Mouse (Mus musculus) erythroblast, embryonic 14.5 days (primary cell): ENCODE results near the gene Carmil3. TPM values are rescaled to one million over a fixed set of nuclear protein-coding genes. Genes with fewer than 3 reads are reported as not detected.

Experiments used
- H3K27me3 ChIP-seq: 2 replicates; pipeline ENCODE4 v1.6.1; 2012; ENCODE audit warnings: inconsistent platforms; ENCODE audit not compliant: control insufficient read depth
- H3K36me3 ChIP-seq: 2 replicates; pipeline ENCODE4 v1.6.1; 2012; ENCODE audit warnings: mild to moderate bottlenecking, inconsistent platforms; ENCODE audit not compliant: control insufficient read depth
- H3K4me1 ChIP-seq: 2 replicates; pipeline ENCODE4 v1.6.1; 2012; ENCODE audit warnings: inconsistent platforms; ENCODE audit not compliant: control insufficient read depth
- H3K4me3 ChIP-seq: replicated peaks from 2 replicates; pipeline ENCODE3; 2012; ENCODE audit warnings: moderate library complexity, mild to moderate bottlenecking, inconsistent platforms
- H3K9me3 ChIP-seq: 2 replicates; pipeline ENCODE4 v1.6.1; 2012; ENCODE audit warnings: low read length, inconsistent platforms, mixed read lengths; ENCODE audit not compliant: control insufficient read depth
- GATA1 ChIP-seq: IDR thresholded peaks from 2 replicates; pipeline ENCODE4 v1.6.1; 2012; ENCODE audit warnings: low read length, inconsistent platforms, mixed read lengths
- TAL1 ChIP-seq: IDR thresholded peaks from 3 replicates; pipeline ENCODE4 v1.6.1; 2012; ENCODE audit warnings: low read length, inconsistent platforms, mixed read lengths
- polyA plus RNA-seq: library from polyadenylated mRNA; stranded (reverse); fragments of >175 nt; gene quantifications from 2 replicates; pipeline ENCODE4 v1.2.3, GENCODE M21; 2012

Gene Carmil3
- polyA plus RNA-seq, 1 experiment: not detected

- H3K27me3 ChIP-seq: peaks cover 4% of the 10 kb centered on the region
- TF ChIP-seq TAL1 (no peak), GATA1 (no peak)
- peaks cover 9% of the 10 kb centered on the region for H3K4me1 ChIP-seq
- no peaks in the 10 kb centered on the region for H3K9me3 ChIP-seq
- H3K4me3 ChIP-seq: no peak overlapping the region
- H3K36me3 ChIP-seq: peaks cover 51% of the 10 kb centered on the region
Observed at GRCm38 (mm10) chr14:55484430-55485085, 5.9 kb upstream of the Carmil3 start.

GRCm38 (mm10) chr14:55486836-55487235, 3.6 kb upstream of the Carmil3 start:
- TF ChIP-seq GATA1: no peak
- TF ChIP-seq TAL1: no peak
- no peak overlapping the region for H3K4me3 ChIP-seq
- no peaks in the 10 kb centered on the region for H3K9me3 ChIP-seq
- peaks cover 25% of the 10 kb centered on the region for H3K4me1 ChIP-seq
- peaks cover 27% of the 10 kb centered on the region for H3K27me3 ChIP-seq
- H3K36me3 ChIP-seq: peaks cover 38% of the 10 kb centered on the region

GRCm38 (mm10) chr14:55491291-55491833, 911 bp downstream of the Carmil3 start:
- Histone ChIP-seq H3K9me3 (no peaks in the 10 kb centered on the region), H3K27me3 (peaks cover 39% of the 10 kb centered on the region), H3K4me3 (peak overlapping the region; percentile 69), H3K4me1 (peaks cover 34% of the 10 kb centered on the region), H3K36me3 (peaks cover 23% of the 10 kb centered on the region)
- no peak for TF ChIP-seq TAL1
- no peak for TF ChIP-seq GATA1

GRCm38 (mm10) chr14:55492103-55492502, 1.7 kb downstream of the Carmil3 start:
- Histone ChIP-seq H3K27me3 (peaks cover 39% of the 10 kb centered on the region), H3K4me3 (peak overlapping the region; percentile 69)

GRCm38 (mm10) chr14:55495509-55496240, 5.2 kb downstream of the Carmil3 start:
- Histone ChIP-seq H3K4me1 (peaks cover 29% of the 10 kb centered on the region), H3K36me3 (no peaks in the 10 kb centered on the region), H3K9me3 (no peaks in the 10 kb centered on the region), H3K27me3 (peaks cover 28% of the 10 kb centered on the region), H3K4me3 (no peak overlapping the region)
- TF ChIP-seq TAL1 (no peak), GATA1 (no peak)

More at GRCm38 (mm10) chr14:55492103-55492502, 1.7 kb downstream of the Carmil3 start:
- Histone ChIP-seq H3K36me3 (peaks cover 16% of the 10 kb centered on the region), H3K4me1 (peaks cover 34% of the 10 kb centered on the region), H3K9me3 (no peaks in the 10 kb centered on the region)
- TF ChIP-seq TAL1 (no peak), GATA1 (no peak)

- Histone ChIP-seq H3K27me3 (peaks cover 19% of the 10 kb centered on the region), H3K4me1 (peaks cover 16% of the 10 kb centered on the region), H3K9me3 (no peaks in the 10 kb centered on the region), H3K36me3 (no peaks in the 10 kb centered on the region), H3K4me3 (no peak overlapping the region)
- TF ChIP-seq GATA1: no peak
Observed at GRCm38 (mm10) chr14:55496761-55497448, 6.5 kb downstream of the Carmil3 start.

GRCm38 (mm10) chr14:55497449-55497821, 7.0 kb downstream of the Carmil3 start:
- peaks cover 17% of the 10 kb centered on the region for H3K27me3 ChIP-seq
- no peaks in the 10 kb centered on the region for H3K36me3 ChIP-seq
- no peak overlapping the region for H3K4me3 ChIP-seq
- H3K9me3 ChIP-seq: no peaks in the 10 kb centered on the region
- peaks cover 11% of the 10 kb centered on the region for H3K4me1 ChIP-seq
- TF ChIP-seq GATA1: no peak
- no peak for TF ChIP-seq TAL1

- H3K27me3 ChIP-seq: peaks cover 20% of the 10 kb centered on the region
Observed at GRCm38 (mm10) chr14:55505612-55506011, 15.2 kb downstream of the Carmil3 start.

GRCm38 (mm10) chr14:55507801-55508200, 17.4 kb downstream of the Carmil3 start:
- Histone ChIP-seq H3K36me3 (no peaks in the 10 kb centered on the region), H3K27me3 (peaks cover 36% of the 10 kb centered on the region), H3K9me3 (no peaks in the 10 kb centered on the region), H3K4me1 (peaks cover 2% of the 10 kb centered on the region; the same call in 1 of the 2 replicates), H3K4me3 (no peak overlapping the region)
- TF ChIP-seq TAL1 (no peak), GATA1 (no peak)

More at GRCm38 (mm10) chr14:55505612-55506011, 15.2 kb downstream of the Carmil3 start:
- TF ChIP-seq TAL1: no peak
- TF ChIP-seq GATA1: no peak
- Histone ChIP-seq H3K36me3 (no peaks in the 10 kb centered on the region), H3K4me1 (no peaks in the 10 kb centered on the region), H3K4me3 (no peak overlapping the region), H3K9me3 (no peaks in the 10 kb centered on the region)
